Mouse (Mus musculus) forebrain, embryonic 15.5 days (tissue): ENCODE measurements at regions not wholly inside any gene's neighbourhood (a gene's known extent, or its start where the extent isn't known, plus 50 kb on each side); places are given as distances from the start of the nearest gene placed in this dataset.

Source experiments
- ATAC-seq: fragments of 200-750 bp; cut with Nextera tagmentation; replicated peaks from 2 replicates; pipeline ENCODE4 v1.8.0; 2017; ENCODE audit warnings: mild to moderate bottlenecking, moderate TSS enrichment, moderate library complexity
- H3K27ac ChIP-seq: fragments of 300-500 bp; sonication (generic); replicated peaks from 2 replicates; pipeline ENCODE4 v1.5.1; 2015; ENCODE audit warnings: mild to moderate bottlenecking, inconsistent platforms
- H3K27me3 ChIP-seq: fragments of 300-500 bp; sonication (generic); 2 replicates; pipeline ENCODE4 v1.6.1; 2015; ENCODE audit warnings: inconsistent platforms
- H3K36me3 ChIP-seq: fragments of 300-500 bp; sonication (generic); 2 replicates; pipeline ENCODE4 v1.6.1; 2015; ENCODE audit warnings: mild to moderate bottlenecking, inconsistent platforms
- H3K4me1 ChIP-seq: fragments of 300-500 bp; sonication (generic); 2 replicates; pipeline ENCODE4 v1.6.1; 2015; ENCODE audit warnings: inconsistent platforms
- H3K4me2 ChIP-seq: fragments of 300-500 bp; sonication (generic); replicated peaks from 2 replicates; pipeline ENCODE4 v1.6.1; 2015; ENCODE audit warnings: mild to moderate bottlenecking, inconsistent platforms
- H3K4me3 ChIP-seq: fragments of 300-500 bp; sonication (generic); 2 replicates; pipeline ENCODE4 v1.5.1; 2015; ENCODE audit warnings: mild to moderate bottlenecking, inconsistent platforms
- H3K9ac ChIP-seq: fragments of 300-500 bp; sonication (generic); replicated peaks from 2 replicates; pipeline ENCODE4 v1.6.1; 2015; ENCODE audit warnings: mild to moderate bottlenecking, inconsistent platforms
- H3K9me3 ChIP-seq: fragments of 300-500 bp; sonication (generic); 2 replicates; pipeline ENCODE4 v1.6.1; 2016; ENCODE audit warnings: inconsistent platforms
- WGBS: fragments of 180-500 bp; shearing (Covaris S2); methylation state at CpG from one replicate; pipeline ENCODE4 v1.1.7; 2015; ENCODE audit warnings: mixed read lengths; 5-methylcytosine and 5-hydroxymethylcytosine counted together

- WGBS = 29% methylated on average over 7 of the region's 7 CpGs
- Histone ChIP-seq H3K9ac (no peak overlapping the region), H3K4me2 (no peak overlapping the region), H3K9me3 (no peaks in the 10 kb centered on the region), H3K27me3 (no peaks in the 10 kb centered on the region), H3K4me1 (0 out of 2 replicates have a peak, but pooled peaks cover 2% of the 10 kb centered on the region), H3K36me3 (no peaks in the 10 kb centered on the region), H3K4me3 (no peak overlapping the region), H3K27ac (no peak overlapping the region)
- no peak for ATAC-seq
Observed at GRCm38 (mm10) chr2:46054902-46055301, 937.7 kb upstream of the Zeb2 start.

- Histone ChIP-seq H3K27ac (no peak overlapping the region), H3K4me3 (no peak overlapping the region), H3K9ac (no peak overlapping the region), H3K9me3 (no peaks in the 10 kb centered on the region), H3K27me3 (no peaks in the 10 kb centered on the region), H3K36me3 (no peaks in the 10 kb centered on the region), H3K4me1 (no peaks in the 10 kb centered on the region), H3K4me2 (no peak overlapping the region)
- ATAC-seq = no peak
- 87% methylated on average over 1 of the region's 1 CpGs for WGBS
Observed at GRCm38 (mm10) chr2:46021854-46022253, 904.7 kb upstream of the Zeb2 start.

- Histone ChIP-seq H3K27ac (no peak overlapping the region), H3K9me3 (no peaks in the 10 kb centered on the region), H3K36me3 (no peaks in the 10 kb centered on the region), H3K4me3 (no peak overlapping the region), H3K4me1 (no peaks in the 10 kb centered on the region), H3K27me3 (no peaks in the 10 kb centered on the region), H3K9ac (no peak overlapping the region), H3K4me2 (no peak overlapping the region)
- WGBS = 59% methylated on average over 3 of the region's 3 CpGs
- ATAC-seq = no peak
Observed at GRCm38 (mm10) chr2:46013771-46014269, 896.6 kb upstream of the Zeb2 start.

- no peaks in the 10 kb centered on the region for H3K4me1 ChIP-seq
- no peaks in the 10 kb centered on the region for H3K36me3 ChIP-seq
- no peaks in the 10 kb centered on the region for H3K27me3 ChIP-seq
- ATAC-seq = no peak
- H3K9ac ChIP-seq = no peak overlapping the region
- no peak overlapping the region for H3K27ac ChIP-seq
- no peak overlapping the region for H3K4me2 ChIP-seq
- no peaks in the 10 kb centered on the region for H3K9me3 ChIP-seq
- 94% methylated on average over 1 of the region's 1 CpGs for WGBS
- H3K4me3 ChIP-seq = no peak overlapping the region
Observed at GRCm38 (mm10) chr2:46012716-46013115, 895.5 kb upstream of the Zeb2 start.

- no peak overlapping the region for H3K4me2 ChIP-seq
- ATAC-seq = no peak
Observed at GRCm38 (mm10) chr2:45975157-45975556, 858.0 kb upstream of the Zeb2 start.

GRCm38 (mm10) chr2:45968635-45969034 is 851.4 kb upstream of the Zeb2 start:
- H3K27me3 ChIP-seq = no peaks in the 10 kb centered on the region
- H3K9ac ChIP-seq = no peak overlapping the region
- no peak for ATAC-seq
- no peak overlapping the region for H3K27ac ChIP-seq
- H3K4me3 ChIP-seq = no peak overlapping the region
- WGBS = 92% methylated on average over 5 of the region's 5 CpGs
- no peaks in the 10 kb centered on the region for H3K4me1 ChIP-seq
- H3K36me3 ChIP-seq = no peaks in the 10 kb centered on the region
- H3K4me2 ChIP-seq = no peak overlapping the region
- no peaks in the 10 kb centered on the region for H3K9me3 ChIP-seq

More at GRCm38 (mm10) chr2:45975157-45975556, 858.0 kb upstream of the Zeb2 start:
- no peaks in the 10 kb centered on the region for H3K4me1 ChIP-seq
- no peaks in the 10 kb centered on the region for H3K9me3 ChIP-seq
- H3K4me3 ChIP-seq = no peak overlapping the region
- no peaks in the 10 kb centered on the region for H3K27me3 ChIP-seq
- H3K9ac ChIP-seq = no peak overlapping the region
- no peak overlapping the region for H3K27ac ChIP-seq
- H3K36me3 ChIP-seq = no peaks in the 10 kb centered on the region

- Histone ChIP-seq H3K4me3 (no peak overlapping the region), H3K27ac (no peak overlapping the region), H3K4me2 (no peak overlapping the region), H3K36me3 (no peaks in the 10 kb centered on the region), H3K9me3 (no peaks in the 10 kb centered on the region), H3K9ac (no peak overlapping the region), H3K4me1 (no peaks in the 10 kb centered on the region), H3K27me3 (no peaks in the 10 kb centered on the region)
- 61% methylated on average over 4 of the region's 4 CpGs for WGBS
- no peak for ATAC-seq
Observed at GRCm38 (mm10) chr2:45956792-45957330, 839.7 kb upstream of the Zeb2 start.

GRCm38 (mm10) chr2:45948758-45949157 is 831.6 kb upstream of the Zeb2 start:
- no peaks in the 10 kb centered on the region for H3K4me1 ChIP-seq
- no peak overlapping the region for H3K27ac ChIP-seq
- no peak for ATAC-seq
- no peaks in the 10 kb centered on the region for H3K36me3 ChIP-seq
- 97% methylated on average over 1 of the region's 1 CpGs for WGBS
- H3K9me3 ChIP-seq = no peaks in the 10 kb centered on the region
- no peak overlapping the region for H3K9ac ChIP-seq
- H3K27me3 ChIP-seq = no peaks in the 10 kb centered on the region
- no peak overlapping the region for H3K4me3 ChIP-seq
- H3K4me2 ChIP-seq = no peak overlapping the region

GRCm38 (mm10) chr2:45925791-45926480 is 808.7 kb upstream of the Zeb2 start:
- Histone ChIP-seq H3K9me3 (no peaks in the 10 kb centered on the region), H3K9ac (no peak overlapping the region), H3K4me2 (no peak overlapping the region), H3K36me3 (no peaks in the 10 kb centered on the region), H3K27me3 (no peaks in the 10 kb centered on the region), H3K4me3 (no peak overlapping the region), H3K4me1 (no peaks in the 10 kb centered on the region), H3K27ac (no peak overlapping the region)
- ATAC-seq = no peak
- WGBS = 89% methylated on average over 7 of the region's 7 CpGs

GRCm38 (mm10) chr2:45908871-45909270 is 791.7 kb upstream of the Zeb2 start:
- H3K4me1 ChIP-seq = no peaks in the 10 kb centered on the region
- H3K4me3 ChIP-seq = no peak overlapping the region
- no peaks in the 10 kb centered on the region for H3K9me3 ChIP-seq
- ATAC-seq = no peak
- no peaks in the 10 kb centered on the region for H3K27me3 ChIP-seq
- 39% methylated on average over 1 of the region's 1 CpGs for WGBS
- H3K4me2 ChIP-seq = no peak overlapping the region
- no peaks in the 10 kb centered on the region for H3K36me3 ChIP-seq
- H3K27ac ChIP-seq = no peak overlapping the region
- no peak overlapping the region for H3K9ac ChIP-seq

- Histone ChIP-seq H3K4me3 (no peak overlapping the region), H3K9ac (no peak overlapping the region), H3K9me3 (no peaks in the 10 kb centered on the region), H3K36me3 (no peaks in the 10 kb centered on the region), H3K4me2 (no peak overlapping the region), H3K27me3 (no peaks in the 10 kb centered on the region), H3K27ac (no peak overlapping the region), H3K4me1 (no peaks in the 10 kb centered on the region)
- ATAC-seq = no peak
- WGBS = 79% methylated on average over 2 of the region's 2 CpGs
Observed at GRCm38 (mm10) chr2:45904623-45905235, 787.5 kb upstream of the Zeb2 start.

GRCm38 (mm10) chr2:45904090-45904489 is 786.9 kb upstream of the Zeb2 start:
- no peak for ATAC-seq
- Histone ChIP-seq H3K27me3 (no peaks in the 10 kb centered on the region), H3K4me3 (no peak overlapping the region), H3K4me2 (no peak overlapping the region), H3K9ac (no peak overlapping the region), H3K36me3 (no peaks in the 10 kb centered on the region), H3K9me3 (no peaks in the 10 kb centered on the region), H3K4me1 (no peaks in the 10 kb centered on the region), H3K27ac (no peak overlapping the region)
- 94% methylated on average over 4 of the region's 4 CpGs for WGBS
